ENCODE assay signal across 7 mouse cellular contexts in the genomic region with DNA sequence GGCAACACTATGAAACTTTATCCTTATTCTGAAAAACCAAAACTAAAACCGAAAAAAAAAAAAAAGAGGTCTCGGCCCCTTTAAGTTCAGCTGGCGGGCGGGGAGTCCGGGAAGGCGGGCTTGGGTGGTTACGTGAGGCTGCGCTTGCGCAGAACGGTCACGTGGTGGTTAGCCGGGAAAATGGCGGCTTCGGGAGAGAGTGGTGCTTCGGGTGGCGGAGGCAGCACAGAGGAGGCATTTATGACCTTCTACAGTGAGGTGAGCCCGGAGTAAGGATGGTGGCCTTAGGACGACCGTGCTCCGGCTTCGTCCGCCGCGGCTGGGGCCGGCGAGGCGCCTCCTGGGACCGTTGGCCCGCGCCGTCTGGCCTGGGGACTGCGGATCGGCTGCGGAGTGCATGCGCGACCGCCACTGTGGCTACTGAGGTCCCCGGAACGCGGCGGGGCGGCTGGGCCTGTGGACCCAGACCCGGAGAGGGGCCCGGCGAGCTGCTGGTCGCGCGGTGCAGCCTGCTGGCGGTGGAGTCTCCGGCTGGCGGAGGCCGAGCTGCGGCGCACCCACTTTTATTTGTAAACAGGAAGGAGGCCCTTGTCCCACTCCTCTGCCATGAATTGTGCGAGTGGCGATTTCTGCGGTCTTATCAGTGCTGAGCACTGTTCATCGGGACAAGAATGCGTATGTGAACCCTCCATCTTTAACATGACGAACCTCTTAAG. TPM values are rescaled to one million over a fixed set of nuclear protein-coding genes. Genes with fewer than 3 reads are reported as not detected.
A peak's percentile ranks its signal among the peaks of the same experiment; 100 is the strongest.
DNase-seq lines count a peak whose midpoint lies in the region; ATAC-seq and TF ChIP-seq lines count a peak whose summit lies in the region.

Dnajc8 (plus strand) TSS at position 145 of the 716 bp plus-strand sequence.

- peak; percentile 74 for TF ChIP-seq POLR2A in kidney, adult 2 months (IDR thresholded peaks at IDR 0.05; ENCODE audit: low read depth, low read length)
- peak; percentile 78 for TF ChIP-seq POLR2A in spleen, adult 2 months (IDR thresholded peaks at IDR 0.05; ENCODE audit: low read depth, low read length)

- peak within 1 kb of the TSS; percentile 83 for H3K27ac ChIP-seq in embryonic facial prominence, embryonic 12.5 days
- peak within 1 kb of the TSS; percentile 48 for H3K27ac ChIP-seq in kidney, adult 2 months (ENCODE audit: insufficient read depth, low read depth, low read length)
- peak within 1 kb of the TSS; percentile 74 for H3K27ac ChIP-seq in limb, embryonic 12.5 days
- H3K27ac ChIP-seq in midbrain, embryonic 15.5 days = peak within 1 kb of the TSS; percentile 79
- H3K27ac ChIP-seq in spleen, adult 2 months (ENCODE audit: insufficient read depth, low read length) = peak within 1 kb of the TSS; percentile 76

- H3K9ac ChIP-seq in embryonic facial prominence, embryonic 12.5 days = peak within 1 kb of the TSS; percentile 96
- peak within 1 kb of the TSS; percentile 94 for H3K9ac ChIP-seq in limb, embryonic 12.5 days (replicated peaks)
- H3K9ac ChIP-seq in midbrain, embryonic 15.5 days = peak within 1 kb of the TSS; percentile 89

- H3K36me3 ChIP-seq in embryonic facial prominence, embryonic 12.5 days = peaks cover 30% of the 10 kb centered on the region
- H3K36me3 ChIP-seq in kidney, adult 2 months (ENCODE audit: control insufficient read depth, insufficient read depth, low read length) = peaks cover 3% of the 10 kb centered on the region
- peaks cover 38% of the 10 kb centered on the region for H3K36me3 ChIP-seq in limb, embryonic 12.5 days
- peaks cover 14% of the 10 kb centered on the region for H3K36me3 ChIP-seq in midbrain, embryonic 15.5 days (replicated peaks)
- 0 out of 2 replicates have a peak, but pooled peaks cover 2% of the 10 kb centered on the region for H3K36me3 ChIP-seq in spleen, adult 2 months (ENCODE audit: control insufficient read depth, insufficient read depth, low read length)

- no peaks in the 10 kb centered on the region for H3K9me3 ChIP-seq in embryonic facial prominence, embryonic 12.5 days
- no peaks in the 10 kb centered on the region for H3K9me3 ChIP-seq in limb, embryonic 12.5 days
- H3K9me3 ChIP-seq in midbrain, embryonic 15.5 days = no peaks in the 10 kb centered on the region

- H3K4me3 ChIP-seq in embryonic facial prominence, embryonic 12.5 days = peak within 1 kb of the TSS; percentile 100
- H3K4me3 ChIP-seq in kidney, adult 2 months (ENCODE audit: insufficient read depth, low read depth, low read length) = peak within 1 kb of the TSS; percentile 99
- H3K4me3 ChIP-seq in limb, embryonic 12.5 days (replicated peaks) = peak within 1 kb of the TSS; percentile 100
- peak within 1 kb of the TSS; percentile 71 for H3K4me3 ChIP-seq in midbrain, embryonic 15.5 days
- H3K4me3 ChIP-seq in spleen, adult 2 months (ENCODE audit: extremely low read depth, insufficient read depth, insufficient read length) = peak within 1 kb of the TSS; percentile 96

- DNase-seq in adrenal gland, postnatal 25 days = peak; percentile 97
- DNase-seq in heart, adult 18-20 months = peak; percentile 96 to 97
- peak; percentile 97 for DNase-seq in kidney, adult 2 months
- peak; percentile 89 to 96 for DNase-seq in spleen, adult 2 months (ENCODE audit: low read depth in 1 of 2, low spot score in 2 of 2)

- no peak for TF ChIP-seq CTCF in kidney, adult 2 months (conservative IDR thresholded peaks at IDR 0.05; ENCODE audit: insufficient read depth, insufficient read length, low read depth, low read length)
- no peak for TF ChIP-seq CTCF in spleen, adult 2 months (IDR thresholded peaks at IDR 0.05; ENCODE audit: extremely low read depth, insufficient read depth, insufficient read length, insufficient replicate concordance)

- peak; percentile 72 for ATAC-seq in embryonic facial prominence, embryonic 12.5 days (ENCODE audit: insufficient number of reproducible peaks, insufficient read depth, low FRiP score, low TSS enrichment)
- peak; percentile 68 for ATAC-seq in limb, embryonic 12.5 days (ENCODE audit: insufficient number of reproducible peaks, insufficient read depth, low FRiP score, low TSS enrichment, low read depth)
- ATAC-seq in midbrain, embryonic 15.5 days (replicated peaks) = peak; percentile 65

- peak within 1 kb of the TSS; percentile 92 for H3K4me2 ChIP-seq in embryonic facial prominence, embryonic 12.5 days (replicated peaks)
- peak within 1 kb of the TSS; percentile 83 for H3K4me2 ChIP-seq in limb, embryonic 12.5 days
- H3K4me2 ChIP-seq in midbrain, embryonic 15.5 days = peak within 1 kb of the TSS; percentile 91

- peaks cover 21% of the 10 kb centered on the region; the same call in 1 of the 2 replicates for H3K4me1 ChIP-seq in embryonic facial prominence, embryonic 12.5 days
- peaks cover 13% of the 10 kb centered on the region; the same call in 1 of the 2 replicates for H3K4me1 ChIP-seq in kidney, adult 2 months (ENCODE audit: control insufficient read depth, insufficient read depth, low read length)
- H3K4me1 ChIP-seq in limb, embryonic 12.5 days (replicated peaks) = peaks cover 26% of the 10 kb centered on the region
- H3K4me1 ChIP-seq in midbrain, embryonic 15.5 days = peaks cover 42% of the 10 kb centered on the region
- H3K4me1 ChIP-seq in spleen, adult 2 months (ENCODE audit: control insufficient read depth, insufficient read depth, insufficient read length) = no peaks in the 10 kb centered on the region; the same call in 1 of the 2 replicates

- under 1% methylated on average over 60 of the region's 60 CpGs for WGBS in embryonic facial prominence, embryonic 12.5 days
- under 1% methylated on average over 60 of the region's 60 CpGs for WGBS in kidney, adult 2 months
- WGBS in limb, embryonic 12.5 days = under 1% methylated on average over 60 of the region's 60 CpGs
- WGBS in midbrain, embryonic 15.5 days = under 1% methylated on average over 59 of the region's 60 CpGs
- under 1% methylated on average over 59 of the region's 60 CpGs for WGBS in spleen, adult 2 months

- H3K27me3 ChIP-seq in embryonic facial prominence, embryonic 12.5 days = no peaks in the 10 kb centered on the region
- H3K27me3 ChIP-seq in kidney, adult 2 months (replicated peaks; ENCODE audit: control insufficient read depth, insufficient read depth, low read length) = no peaks in the 10 kb centered on the region
- H3K27me3 ChIP-seq in limb, embryonic 12.5 days = no peaks in the 10 kb centered on the region
- no peaks in the 10 kb centered on the region for H3K27me3 ChIP-seq in midbrain, embryonic 15.5 days (replicated peaks)
- H3K27me3 ChIP-seq in spleen, adult 2 months (ENCODE audit: control insufficient read depth, insufficient read depth, low read length) = no peaks in the 10 kb centered on the region

RNA-seq across cellular contexts. Expression of gene Dnajc8, which starts in this region (rescaled TPM):
- 114 and 119 TPM in 2 replicates for total RNA-seq in adrenal gland, postnatal 25 days (2021)
- polyA plus RNA-seq in embryonic facial prominence, embryonic 12.5 days (2016; fragmentation: Nextera tagmentation; extraction: Ambion mirVana) = 169 and 182 TPM in 2 replicates
- 10 to 100 TPM; 51.0 to 52.9 TPM for total RNA-seq in heart, adult 18-20 months (2021)
- 22.2 and 32.2 TPM in 2 replicates for polyA plus RNA-seq in kidney, adult 2 months (2012; rRNA removed)
- 190 and 191 TPM in 2 replicates for polyA plus RNA-seq in limb, embryonic 12.5 days (2016; fragmentation: Nextera tagmentation; extraction: Ambion mirVana)
- polyA plus RNA-seq in midbrain, embryonic 15.5 days (2015; fragmentation: Nextera tagmentation; extraction: Ambion mirVana) = 130 and 131 TPM in 2 replicates
- polyA plus RNA-seq in spleen, adult 2 months (2012; rRNA removed) = 17.8 and 18.2 TPM in 2 replicates

Comparison
In these comparisons a context has a peak if more than half of its experiments do, and no peak if none do; other contexts are left out.
1. Peak in every context shown above with its lines: DNase-seq, ATAC-seq, H3K4me3 ChIP-seq and H3K27ac ChIP-seq.